In the genomic region with DNA sequence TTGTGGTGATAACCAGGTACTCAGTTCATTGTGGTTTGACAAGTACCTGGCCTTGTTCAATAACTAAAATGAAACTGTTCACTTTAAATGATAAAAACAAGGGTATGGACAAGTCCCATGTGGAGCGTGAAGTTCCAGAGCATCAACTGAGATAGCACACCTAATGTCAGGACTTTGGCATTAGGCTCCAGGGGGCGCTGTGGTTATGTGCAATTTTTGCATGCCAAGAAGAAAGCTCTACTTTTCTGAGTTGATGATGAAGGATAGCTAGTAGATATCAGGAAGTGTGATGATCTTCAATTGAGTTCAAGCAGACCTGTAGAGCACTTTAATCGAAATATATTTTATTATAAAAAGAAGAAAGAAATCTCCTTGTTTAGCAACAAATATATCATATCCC, we compare ENCODE assay signal across 18 mouse cellular contexts. TPM values are rescaled to one million over a fixed set of nuclear protein-coding genes. Genes with fewer than 3 reads are reported as not detected.
A peak's percentile ranks its signal among the peaks of the same experiment; 100 is the strongest.
DNase-seq lines count a peak whose midpoint lies in the region; TF ChIP-seq lines count a peak whose summit lies in the region.
"Had no signal": no experiment of that assay in that cellular context is flagged by ENCODE, and none has a peak within 500 bp of the region (broad histone marks: within the 10 kb centered on the region; RNA-seq: fewer than 3 reads in every experiment).

No protein-coding gene starts in this region.

- TF ChIP-seq CTCF in E14TG2a.4 (conservative IDR thresholded peaks at IDR 0.05; ENCODE audit: low read length): peak; percentile 35

- H3K4me3 ChIP-seq in E14TG2a.4 (replicated peaks; ENCODE audit: low read length): no peak overlapping the region
- H3K4me3 ChIP-seq: erythroblast, embryonic 14.5 days; hindbrain, embryonic 10.5 days; kidney, embryonic 15.5 days; limb, embryonic 13.5 days had no signal

- intact Hi-C loops in left cerebral cortex, postnatal 14 days (cut with DNase I): no loop called here

- peak; percentile 2 for DNase-seq in cerebellum, adult 11 months
- no peak for DNase-seq in cerebellum, adult 11-12 months
- peak; percentile 41 for DNase-seq in kidney, adult 9 months
- DNase-seq in kidney, postnatal 10 days: no peak
- peak; percentile 22 for DNase-seq in WW6 (ENCODE audit: low read depth, low spot score)
- DNase-seq in left cerebral cortex, postnatal 14 days (ENCODE audit: low spot score in 2 of 2): no peak
- no peak for DNase-seq in gastrocnemius, postnatal 10 days
- DNase-seq: heart, adult 11 months; lung, postnatal 10 days; right cerebral cortex, adult 18-20 months; thymus, adult 18-20 months had no signal

- no peaks in the 10 kb centered on the region for H3K4me1 ChIP-seq in E14TG2a.4 (replicated peaks; ENCODE audit: low read depth, low read length)
- H3K4me1 ChIP-seq: hindbrain, embryonic 10.5 days; kidney, embryonic 15.5 days; limb, embryonic 13.5 days had no signal

- no peaks in the 10 kb centered on the region for H3K27me3 ChIP-seq in E14TG2a.4 (ENCODE audit: insufficient read depth, low read length)
- H3K27me3 ChIP-seq: kidney, embryonic 15.5 days; limb, embryonic 13.5 days had no signal

- H3K9me3 ChIP-seq in E14TG2a.4 (ENCODE audit: low read length): peaks cover 7% of the 10 kb centered on the region; the same call in 1 of the 2 replicates
- H3K9me3 ChIP-seq: kidney, embryonic 15.5 days had no signal

- H3K36me3 ChIP-seq in E14TG2a.4 (ENCODE audit: insufficient read depth, low read length): no peaks in the 10 kb centered on the region
- H3K36me3 ChIP-seq: hindbrain, embryonic 10.5 days; kidney, embryonic 15.5 days; limb, embryonic 13.5 days had no signal

RNA-seq across cellular contexts. Expression of a gene that starts 4.5 kb away (rescaled TPM):
- not detected for total RNA-seq in left cerebral cortex, postnatal 14 days (2021)
- total RNA-seq in gastrocnemius, postnatal 10 days (2021): not detected
- total RNA-seq: common myeloid progenitor, adult 5-6 weeks; megakaryocyte, adult 5-6 weeks had no signal

RNA-seq across cellular contexts. Expression of a gene that starts 47.9 kb away (rescaled TPM):
- not detected for total RNA-seq in left cerebral cortex, postnatal 14 days (2021)
- total RNA-seq in gastrocnemius, postnatal 10 days (2021): not detected
- total RNA-seq: common myeloid progenitor, adult 5-6 weeks; megakaryocyte, adult 5-6 weeks had no signal

RNA-seq across cellular contexts. Expression of a gene that starts 50.6 kb away (rescaled TPM):
- not detected for total RNA-seq in left cerebral cortex, postnatal 14 days (2021)
- not detected for total RNA-seq in gastrocnemius, postnatal 10 days (2021)
- total RNA-seq: common myeloid progenitor, adult 5-6 weeks; megakaryocyte, adult 5-6 weeks had no signal

RNA-seq across cellular contexts. Expression of a gene that starts 54.1 kb away (rescaled TPM):
- total RNA-seq in left cerebral cortex, postnatal 14 days (2021): not detected
- not detected for total RNA-seq in gastrocnemius, postnatal 10 days (2021)
- total RNA-seq: common myeloid progenitor, adult 5-6 weeks; megakaryocyte, adult 5-6 weeks had no signal

Comparison
In these comparisons a context has a peak if more than half of its experiments do, and no peak if none do; other contexts are left out.
1. DNase-seq: peak in cerebellum, adult 11 months (single experiment), kidney, adult 9 months (single experiment) and WW6 (single experiment); none in cerebellum, adult 11-12 months (single experiment), kidney, postnatal 10 days (single experiment), left cerebral cortex, postnatal 14 days (0 of 2) and gastrocnemius, postnatal 10 days (single experiment).